Mouse (Mus musculus) T-helper 1 cell (primary cell): ENCODE data around the gene Nsun4.

Experiments
- in situ Hi-C: fragments of 300-600 bp; cut with MboI, MseI; formaldehyde crosslinking; loops from one replicate; pipeline ENCODE4 v1.15.1; 2025; ENCODE audit warnings: high pct_unique_total_duplicates

Nsun4 gene

DNA sequence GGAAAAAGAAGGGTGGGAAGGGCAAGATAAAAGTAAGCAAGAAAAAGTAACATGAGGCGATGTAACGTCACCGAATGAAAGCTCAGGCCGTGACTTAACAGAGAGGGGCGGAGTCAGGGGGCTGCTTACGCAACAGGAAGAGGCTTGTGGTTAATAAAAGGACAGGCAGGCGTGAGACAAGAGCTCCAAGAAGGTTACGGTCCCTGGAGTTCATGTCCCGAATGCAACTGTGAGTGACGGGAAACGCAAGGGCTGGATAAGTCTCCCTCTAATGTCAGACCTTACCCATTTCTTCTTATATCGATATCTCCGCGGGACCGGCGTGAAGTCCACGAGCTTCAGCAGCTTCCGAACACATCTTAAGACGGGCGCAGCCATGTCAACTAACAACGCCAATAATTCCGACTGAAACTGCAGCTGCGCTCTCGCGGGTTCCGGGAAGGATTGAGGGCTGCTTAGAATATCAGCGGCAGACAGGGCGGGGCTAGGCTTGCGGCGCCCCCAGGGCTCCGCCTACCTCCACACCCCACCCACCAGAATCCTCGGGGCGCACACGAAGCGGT, at the start of gene Nsun4:
Nsun4 (minus strand) TSS at position 478 of the 563 bp plus-strand sequence.
- in situ Hi-C loops: no loop called here

DNA sequence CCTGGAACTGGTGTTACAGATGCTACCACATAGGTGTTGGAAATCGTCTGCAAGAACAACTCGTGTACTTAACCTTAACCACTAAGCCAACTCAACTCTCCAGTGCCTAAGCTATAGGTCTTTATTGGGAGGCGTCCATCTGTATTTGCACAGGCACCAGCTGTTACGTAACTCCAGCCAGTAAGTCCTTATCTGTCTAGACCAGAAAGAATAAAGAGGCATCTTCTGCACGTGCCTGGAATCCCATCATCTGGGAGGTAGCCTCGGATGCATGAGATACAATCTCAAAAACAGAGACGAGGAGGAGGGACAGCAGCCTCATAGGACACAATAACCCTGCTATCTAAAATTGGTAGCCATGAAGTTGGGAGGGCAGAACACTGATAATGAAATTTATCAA, 47.3 kb upstream of the Nsun4 start:
- in situ Hi-C loops: no loop called here

DNA sequence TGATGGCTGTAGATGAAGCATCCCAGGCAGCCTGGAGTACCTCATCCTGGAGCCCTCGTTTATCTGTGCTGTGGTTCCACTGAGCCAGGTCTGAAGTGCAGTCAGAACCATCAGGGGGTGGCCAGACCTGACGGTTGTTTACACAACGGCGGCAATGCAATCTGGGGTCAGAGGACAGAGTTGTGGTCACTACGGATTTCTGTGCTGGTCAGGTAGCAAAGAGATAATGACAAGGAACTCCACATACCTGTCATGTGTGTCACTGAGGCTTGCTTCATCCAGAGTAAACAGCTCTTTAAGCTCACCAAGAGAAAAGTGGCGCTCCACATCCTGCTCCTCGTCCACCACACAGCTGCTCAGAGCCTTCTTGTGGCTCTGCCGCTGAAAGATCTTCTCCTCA, 43.5 kb upstream of the Nsun4 start:
- in situ Hi-C loops: loop anchor here (25.0 kb wide), 1 partner anchor 1740 kb away; the partner anchor contains the start of gene Slc6a9

DNA sequence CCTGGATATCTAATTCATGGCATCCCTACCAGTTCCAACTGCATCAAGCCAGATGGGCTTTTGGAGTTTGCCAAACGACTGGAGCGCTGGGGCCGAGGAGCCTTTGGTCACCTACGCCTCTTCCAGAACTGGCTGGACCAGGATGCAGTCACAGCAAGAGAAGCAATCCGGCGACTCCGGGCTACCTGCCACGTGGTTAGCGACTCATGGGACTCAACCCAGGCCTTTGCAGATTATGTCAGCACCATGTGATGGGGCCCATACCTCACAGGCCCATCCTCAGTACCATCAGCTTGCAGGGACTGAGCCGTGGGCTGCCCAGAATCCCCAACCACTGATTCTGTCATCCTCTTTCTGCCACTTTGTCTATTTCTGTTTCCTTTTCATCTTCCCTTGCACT, 42.6 kb upstream of the Nsun4 start:
- in situ Hi-C loops: loop anchor here (25.0 kb wide), 1 partner anchor 1741 kb away; the partner anchor contains the start of gene Slc6a9

DNA sequence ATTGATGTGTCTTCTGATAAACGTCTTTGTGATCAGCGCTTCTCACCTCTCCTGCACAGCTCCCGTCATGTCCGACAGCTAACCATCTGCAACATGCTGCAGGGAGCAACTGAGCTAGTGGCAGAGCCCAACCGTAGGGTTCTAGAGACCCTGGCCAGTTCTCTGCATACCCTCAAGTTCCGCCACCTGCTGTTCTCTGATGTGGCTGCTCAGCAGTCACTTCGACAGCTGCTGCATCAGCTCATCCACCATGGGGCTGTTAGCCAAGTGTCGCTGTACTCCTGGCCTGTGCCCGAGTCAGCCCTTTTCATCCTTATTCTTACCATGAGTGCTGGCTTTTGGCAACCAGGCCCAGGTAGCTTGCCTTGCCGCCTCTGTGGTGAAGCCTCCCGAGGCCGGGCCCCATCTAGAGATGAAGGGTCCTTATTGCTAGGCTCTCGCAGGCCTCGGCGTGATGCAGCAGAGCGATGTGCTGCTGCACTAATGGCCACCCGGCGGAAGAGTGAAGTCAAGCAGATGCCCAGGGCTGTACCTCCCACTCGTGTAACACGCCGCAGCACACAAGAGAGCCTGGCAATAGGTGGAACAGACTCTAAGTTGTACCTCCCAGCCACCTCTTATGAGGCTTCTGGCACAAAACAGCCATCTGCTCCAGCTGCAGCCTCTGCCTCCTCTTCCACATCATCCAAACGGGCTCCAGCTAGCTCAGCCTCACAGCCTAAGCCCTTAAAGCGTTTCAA, 35.0 kb upstream of the Nsun4 start:
- in situ Hi-C loops: loop anchor here (10.0 to 25.0 kb wide), 2 partner anchors 1546 to 1749 kb away; partner anchors contain the start of gene Slc6a9

DNA sequence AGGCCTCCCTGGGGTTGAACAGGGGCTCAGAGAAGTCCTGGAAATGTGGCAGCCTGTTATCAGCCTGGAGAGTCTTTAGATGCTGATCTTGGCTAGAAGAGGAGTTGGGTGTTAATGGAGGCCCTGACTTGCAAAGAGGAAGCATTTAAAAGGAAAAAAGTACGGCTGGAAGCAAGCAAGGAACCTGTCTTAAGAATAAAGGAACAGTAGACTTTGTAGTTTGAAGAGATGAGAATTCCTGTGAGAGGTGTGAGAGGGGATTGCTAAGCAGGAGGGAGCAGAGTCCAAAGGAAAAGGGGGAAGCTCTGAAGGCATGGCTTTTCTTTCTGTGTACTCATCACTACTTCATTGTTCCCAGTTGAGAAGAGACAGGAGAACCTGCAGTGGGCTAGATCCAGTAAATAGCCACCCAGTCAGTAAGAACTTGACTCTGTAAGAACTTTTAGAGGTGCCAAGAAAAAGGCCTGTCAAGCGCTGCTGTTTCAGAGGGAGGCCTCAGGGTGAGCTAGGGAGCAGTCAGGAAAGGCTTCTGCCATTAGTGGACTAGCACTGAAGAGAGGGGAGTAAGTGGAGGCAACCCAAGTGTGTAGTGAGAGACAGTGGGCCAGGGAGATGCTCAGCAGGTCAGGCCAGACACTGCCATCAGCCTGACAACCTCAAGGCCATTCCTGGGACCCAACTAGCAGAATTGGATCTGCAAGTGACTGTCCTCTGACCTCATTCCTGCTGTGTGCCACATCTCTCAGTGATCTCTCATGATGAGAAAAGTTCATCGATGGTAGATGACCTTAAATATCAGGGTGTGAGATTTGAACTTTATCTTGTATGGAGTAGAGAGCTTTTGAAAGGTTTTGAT, 23.8 kb upstream of the Nsun4 start:
- in situ Hi-C loops: loop anchor here (25.0 kb wide), 1 partner anchor 1760 kb away; the partner anchor contains the start of gene Slc6a9

DNA sequence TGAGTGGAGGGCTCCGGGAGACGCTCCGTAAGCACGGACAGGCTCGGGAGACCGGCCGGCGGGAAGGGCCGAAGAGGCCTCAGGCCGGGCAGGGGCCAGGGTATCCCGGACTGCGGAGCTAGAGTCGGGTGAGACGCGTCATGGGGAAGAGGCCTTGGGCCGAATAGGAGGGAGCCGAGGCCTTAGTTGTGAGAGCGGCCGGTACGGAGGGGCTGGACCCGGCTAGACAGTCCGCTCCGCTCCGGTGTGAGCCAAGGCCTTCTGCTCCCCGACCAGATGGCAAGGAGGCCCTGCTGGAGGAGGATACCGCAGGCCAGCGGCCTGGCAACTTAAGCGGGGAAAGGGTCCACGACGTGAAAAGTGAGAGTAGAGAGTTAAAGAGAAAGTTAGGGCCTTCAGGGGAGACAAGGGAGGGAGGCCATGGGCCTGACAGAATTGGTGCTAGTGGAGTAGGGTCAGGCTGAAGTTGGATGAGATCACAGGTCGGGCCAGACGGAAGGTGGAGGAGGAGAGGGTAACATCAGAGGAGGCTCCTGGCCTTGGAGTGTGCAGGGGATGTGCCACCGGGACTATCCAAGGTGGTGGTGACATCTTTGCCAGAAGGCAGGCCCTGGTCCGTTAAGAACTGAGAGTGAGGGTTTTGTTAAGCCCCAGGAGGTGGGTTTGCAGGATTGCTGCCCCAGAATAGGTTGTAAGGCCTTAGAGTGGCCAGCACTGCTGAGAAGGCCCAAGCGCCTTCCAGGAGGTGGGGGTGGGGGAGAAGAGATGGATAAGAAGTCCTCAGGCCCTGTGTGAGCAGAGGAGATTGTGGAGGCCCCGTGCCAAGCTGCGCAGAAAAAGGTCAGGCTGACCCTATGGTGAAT, 22.9 kb upstream of the Nsun4 start:
- in situ Hi-C loops: loop anchor here (25.0 kb wide), 1 partner anchor 1761 kb away; the partner anchor contains the start of gene Slc6a9

DNA sequence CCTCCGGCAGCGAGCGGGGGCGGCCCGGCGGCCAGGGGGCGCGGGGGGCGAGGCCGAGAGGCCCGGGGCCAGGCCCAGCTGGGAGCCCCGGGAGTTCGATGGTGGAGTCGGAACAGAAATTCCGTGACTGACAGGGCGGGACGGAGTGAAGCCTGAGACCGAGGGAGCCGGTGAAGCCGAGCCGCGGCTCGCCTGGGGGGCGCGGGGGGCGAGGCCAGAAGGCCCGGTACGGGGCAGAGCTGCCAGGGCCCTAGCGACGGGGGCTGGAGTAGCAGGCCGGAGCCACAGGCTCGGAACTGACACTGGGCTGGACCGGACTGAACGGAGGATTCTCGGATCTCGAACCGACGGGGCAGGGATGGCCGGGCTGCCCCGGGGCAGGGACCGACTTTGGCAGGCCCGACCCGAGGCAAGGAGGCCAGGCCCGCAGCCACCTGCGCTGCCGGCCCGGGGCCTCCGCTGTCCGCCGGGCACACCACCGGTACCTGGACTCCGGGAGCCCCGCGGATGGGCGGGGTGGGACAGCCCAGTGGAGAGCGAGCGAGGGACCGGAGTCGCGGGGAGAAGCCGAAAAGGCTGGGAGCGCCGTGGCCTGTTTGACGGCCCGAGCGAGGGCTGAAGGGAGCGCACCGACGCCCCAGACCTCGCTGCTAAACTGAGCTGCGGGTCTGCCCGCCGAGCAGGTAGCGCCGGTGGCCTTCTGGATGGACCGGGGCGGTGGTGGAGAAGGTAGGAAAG, 22.1 kb upstream of the Nsun4 start:
- in situ Hi-C loops: loop anchor here (25.0 kb wide), 1 partner anchor 1762 kb away; the partner anchor contains the start of gene Slc6a9

DNA sequence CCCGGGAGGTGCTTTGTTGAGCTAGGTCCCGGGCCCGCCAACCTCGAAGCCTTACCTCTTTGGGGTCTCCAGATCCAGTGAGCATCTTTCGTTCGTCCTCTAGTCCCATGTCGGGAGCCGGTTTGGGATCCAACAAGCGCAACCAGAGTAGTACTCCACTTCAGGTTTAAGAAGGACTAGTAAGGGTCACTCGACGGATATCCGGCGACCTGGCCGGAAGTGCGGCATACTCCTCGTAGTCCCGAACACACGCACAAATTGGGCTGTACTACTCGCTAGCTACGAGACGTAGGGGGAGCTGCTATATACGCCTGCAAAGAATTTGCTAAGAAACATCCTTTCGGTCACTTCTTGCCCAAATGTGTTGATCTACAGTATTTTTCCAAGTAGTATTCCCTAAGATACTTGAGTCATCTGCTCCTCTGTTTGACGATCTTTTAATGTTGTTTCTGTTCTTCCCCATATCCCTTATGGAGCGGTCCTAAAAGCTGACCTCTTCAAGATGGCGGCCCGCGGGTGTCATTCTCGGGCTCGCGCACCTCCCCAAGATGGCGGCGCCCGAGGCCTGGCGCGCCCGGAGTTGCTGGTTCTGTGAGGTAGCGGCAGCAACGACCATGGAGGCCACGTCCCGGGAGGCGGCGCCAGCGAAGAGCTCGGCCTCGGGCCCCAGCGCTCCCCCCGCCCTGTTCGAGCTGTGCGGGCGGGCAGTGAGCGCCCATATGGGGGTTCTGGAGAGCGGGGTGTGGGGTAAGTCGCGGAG, 21.4 kb upstream of the Nsun4 start, which contains the start of the genes Uqcrh and Lrrc41:
Uqcrh (minus strand) TSS at position 211 of the 760 bp plus-strand sequence.
Lrrc41 (plus strand) TSS at position 409 of the 760 bp plus-strand sequence.
- in situ Hi-C loops: loop anchor here (25.0 kb wide), 1 partner anchor 1762 kb away; the partner anchor contains the start of gene Slc6a9

DNA sequence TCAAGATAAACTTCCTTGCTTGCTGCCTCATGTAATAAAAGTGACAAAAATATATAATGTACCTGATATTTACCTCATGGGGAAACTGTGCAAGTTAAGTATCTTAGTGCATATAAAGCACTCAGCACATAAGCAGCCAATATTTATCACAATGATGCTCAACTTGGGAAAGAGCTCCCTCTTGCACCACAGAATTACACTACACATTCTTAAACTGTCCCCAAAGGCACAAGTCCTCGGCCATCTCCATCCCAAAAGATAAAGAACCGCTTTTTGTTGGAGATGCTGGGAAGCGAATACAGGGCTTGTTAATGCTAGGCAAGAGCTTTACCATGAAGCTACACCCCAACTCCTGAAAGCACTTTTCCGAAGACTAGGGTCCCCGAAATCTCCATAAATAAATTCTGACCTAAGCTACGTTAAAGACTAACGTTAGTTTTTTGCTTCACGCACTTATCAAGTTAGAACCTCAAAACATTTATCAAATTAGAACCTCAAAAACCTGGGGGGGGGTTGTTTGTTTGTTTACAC, 20.5 kb upstream of the Nsun4 start:
- in situ Hi-C loops: no loop called here

DNA sequence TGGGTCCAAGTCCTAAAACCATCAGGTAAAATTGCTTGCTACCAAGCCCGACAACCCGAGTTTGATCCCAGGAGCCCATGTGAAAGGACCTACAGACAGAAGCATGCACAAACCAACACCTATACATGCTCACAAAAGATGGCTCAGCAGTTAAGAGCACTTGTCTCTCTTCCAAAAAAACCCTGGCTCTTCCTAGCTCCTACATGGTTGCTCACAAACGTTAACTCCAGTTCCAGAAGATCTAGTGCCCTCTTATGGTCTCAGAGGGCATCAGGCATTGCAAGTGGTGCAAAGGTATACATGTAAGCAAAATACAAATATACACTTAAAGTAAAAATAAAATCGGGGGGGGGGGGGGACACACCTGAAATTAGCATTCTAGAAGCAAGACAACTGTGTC, 19.5 kb upstream of the Nsun4 start:
- in situ Hi-C loops: no loop called here

DNA sequence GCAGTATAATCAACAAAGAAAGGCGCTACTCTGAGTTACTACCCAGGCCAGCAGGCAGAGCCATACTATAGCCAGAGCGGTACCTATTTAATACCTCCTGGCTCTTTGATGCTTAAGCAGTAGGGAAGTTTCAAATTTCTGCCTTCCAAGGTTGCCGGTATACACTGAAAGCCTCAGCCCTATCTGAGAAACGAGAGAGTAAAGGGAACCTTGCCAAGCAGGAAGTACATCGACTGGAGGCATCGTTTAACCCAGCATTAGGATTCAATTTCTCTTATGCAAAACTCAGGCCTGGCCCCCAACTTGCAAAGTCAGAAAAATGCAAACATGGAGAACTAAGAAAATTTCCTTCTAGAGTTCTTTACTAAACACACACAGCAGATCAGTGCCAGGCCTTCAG, 16.4 kb upstream of the Nsun4 start:
- in situ Hi-C loops: no loop called here

DNA sequence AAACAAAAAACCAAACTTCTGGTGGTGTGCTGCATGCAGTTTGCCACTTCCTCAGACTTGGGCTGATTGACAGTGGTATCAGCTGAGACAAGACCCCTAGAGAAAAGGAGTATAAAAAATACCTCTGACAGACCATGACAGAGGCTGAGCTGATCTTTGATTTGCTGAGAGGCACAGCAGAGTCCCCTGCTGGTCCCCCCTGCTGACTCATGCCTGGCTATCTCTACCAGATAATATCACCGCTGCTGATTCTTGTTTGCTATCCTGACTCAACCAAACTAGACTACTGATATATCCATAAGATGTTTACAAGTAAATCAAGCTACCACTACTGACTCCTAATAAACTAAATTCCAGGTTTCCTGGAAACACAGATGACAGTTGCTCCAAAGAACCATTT, 10.2 kb upstream of the Nsun4 start:
- in situ Hi-C loops: loop anchor here (5.0 kb wide), 1 partner anchor 167 kb away; no protein-coding TSS in a partner anchor

DNA sequence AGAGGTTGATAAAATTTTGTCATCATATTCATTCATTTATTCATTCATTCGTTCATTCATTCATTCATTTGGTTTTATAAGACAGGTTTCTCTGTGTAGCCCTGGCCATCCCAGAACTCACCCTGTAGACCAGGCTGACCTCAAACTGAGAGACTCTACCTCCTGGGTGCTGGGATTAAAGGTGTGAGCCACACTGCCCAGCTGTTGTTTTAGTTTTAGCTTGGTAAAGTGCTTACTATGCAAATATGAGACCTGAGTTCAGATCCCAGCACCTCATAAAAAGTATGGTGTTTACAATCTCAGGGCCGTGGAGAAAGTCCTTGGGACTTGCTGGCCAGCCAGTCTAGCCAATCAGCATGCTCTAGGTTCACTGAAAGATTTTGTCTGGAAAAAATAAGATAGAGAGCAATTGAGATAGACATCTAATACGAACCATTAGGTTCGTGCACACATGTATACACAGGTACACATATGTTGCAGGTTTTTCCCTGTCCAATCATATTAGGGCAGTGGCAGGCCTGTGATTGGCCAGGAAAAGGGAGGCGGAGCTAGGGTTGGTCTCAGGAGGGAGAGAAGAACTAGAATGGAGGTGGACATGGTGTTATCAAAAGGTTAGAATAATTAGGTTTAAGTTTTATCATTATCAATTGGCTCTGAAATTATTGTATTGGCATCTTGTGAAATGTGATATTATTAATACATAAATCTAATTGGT, 5.5 kb upstream of the Nsun4 start:
- in situ Hi-C loops: no loop called here

DNA sequence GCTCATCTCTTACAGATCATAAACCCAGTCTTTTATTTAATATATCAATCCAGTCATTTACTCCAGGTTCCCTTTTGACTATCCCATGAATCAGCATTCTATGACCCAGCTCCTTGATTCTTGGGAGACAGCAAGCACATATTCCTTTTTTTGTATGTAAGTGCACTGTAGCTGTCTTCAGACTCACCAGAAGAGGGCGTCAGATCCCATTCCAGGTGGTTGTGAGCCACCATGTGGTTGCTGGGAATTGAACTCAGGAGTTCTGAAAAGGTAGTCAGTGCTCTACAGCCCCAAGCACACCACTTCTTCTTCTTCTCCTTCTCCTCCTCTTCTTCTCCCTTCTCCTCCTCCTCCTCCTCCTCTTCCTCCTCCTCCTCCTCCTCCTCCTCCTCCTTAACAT, 3.9 kb upstream of the Nsun4 start:
- in situ Hi-C loops: no loop called here

DNA sequence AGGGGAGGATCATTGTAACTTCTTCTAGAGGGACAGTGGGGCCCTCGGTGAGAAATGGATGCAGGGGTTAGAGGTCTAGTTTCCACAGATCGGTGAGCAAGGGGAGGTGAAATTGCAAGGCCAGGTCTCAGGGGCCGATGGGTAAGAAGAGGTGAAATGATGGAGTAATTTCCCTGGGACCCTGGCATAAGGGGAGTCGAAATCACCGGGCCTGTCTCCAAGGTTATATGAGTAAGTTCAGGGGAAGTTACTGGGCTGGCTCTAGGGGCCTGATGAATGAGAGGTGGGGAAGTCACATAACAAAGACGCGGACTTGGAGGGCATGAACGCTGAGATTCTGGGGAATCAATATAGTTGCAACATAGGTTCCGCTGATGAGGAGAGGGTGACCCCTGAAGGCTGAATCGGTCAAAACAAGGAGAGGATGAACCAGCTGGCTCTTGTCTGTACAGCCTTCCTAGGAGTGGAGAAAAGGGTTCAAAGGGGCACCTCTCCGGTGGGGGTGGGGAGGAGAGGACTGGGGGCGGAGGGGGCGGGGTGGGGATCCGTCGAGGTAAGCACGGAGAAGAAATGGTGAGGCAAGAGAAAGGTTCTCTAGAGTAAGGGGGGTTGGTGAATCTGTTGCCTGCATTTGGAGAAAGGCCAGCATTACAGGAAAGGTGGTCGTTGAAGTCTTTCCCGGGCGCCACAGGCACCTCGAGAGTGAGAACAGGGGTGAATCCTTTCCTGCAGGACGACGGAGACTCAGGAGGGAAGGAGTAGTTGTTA, 966 bp downstream of the Nsun4 start:
- in situ Hi-C loops: no loop called here

DNA sequence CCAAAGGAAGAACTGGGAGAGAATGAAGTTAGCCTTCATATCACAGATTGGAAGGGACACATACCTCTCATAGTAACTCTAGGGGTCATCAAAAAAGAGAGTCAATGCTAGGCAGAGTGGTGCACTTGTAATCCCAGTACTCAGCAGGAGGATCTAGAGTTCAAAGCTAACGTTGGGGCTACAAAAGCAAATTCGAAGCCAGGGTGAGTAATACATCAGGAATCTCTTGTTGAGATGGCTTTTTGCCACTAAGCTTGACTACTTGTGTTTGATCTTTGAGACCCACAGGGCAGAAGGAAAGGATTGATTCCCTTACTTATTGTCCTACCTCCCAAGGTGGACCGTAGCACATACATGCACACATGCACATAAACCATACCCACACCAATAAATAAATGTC, 4.5 kb downstream of the Nsun4 start:
- in situ Hi-C loops: no loop called here
